Comparison of ENCODE assay signal across 12 mouse cellular contexts in the genomic region with DNA sequence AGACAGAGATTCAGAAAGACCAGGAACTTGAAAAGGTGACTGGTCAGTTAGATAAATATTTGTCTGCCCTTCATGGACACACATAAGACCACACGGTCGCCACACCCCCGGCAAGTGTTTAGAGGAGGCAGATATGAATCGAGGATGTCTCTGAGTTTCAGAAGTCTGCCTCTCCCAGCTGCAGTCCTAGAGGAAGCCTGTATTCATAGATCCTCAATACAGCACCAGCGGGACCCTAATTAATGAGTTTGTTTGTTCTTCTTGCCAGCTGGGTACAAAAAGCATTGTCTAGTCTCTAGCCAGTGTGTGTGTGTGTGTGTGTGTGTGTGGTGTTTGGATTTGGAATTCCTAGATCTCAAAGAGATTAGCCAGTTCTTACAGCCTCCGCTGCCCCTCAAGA.
DNase-seq lines count a peak whose midpoint lies in the region; ATAC-seq and TF ChIP-seq lines count a peak whose summit lies in the region.
"Had no signal": no experiment of that assay in that cellular context is flagged by ENCODE, and none has a peak within 500 bp of the region (broad histone marks: within the 10 kb centered on the region; RNA-seq: fewer than 3 reads in every experiment).

No protein-coding gene starts in this region.

- 31% methylated on average over 6 of the region's 6 CpGs for WGBS in hindbrain, embryonic 10.5 days
- 29% methylated on average over 6 of the region's 6 CpGs for WGBS in hindbrain, embryonic 12.5 days
- 25% methylated on average over 6 of the region's 6 CpGs for WGBS in midbrain, embryonic 10.5 days
- 20% methylated on average over 6 of the region's 6 CpGs for WGBS in midbrain, embryonic 15.5 days
- WGBS in hindbrain, postnatal 0 days: 18% methylated on average over 6 of the region's 6 CpGs
- 39% methylated on average over 6 of the region's 6 CpGs for WGBS in intestine, embryonic 15.5 days

- H3K9ac ChIP-seq in hindbrain, embryonic 12.5 days: no peak overlapping the region
- H3K9ac ChIP-seq in midbrain, embryonic 15.5 days: no peak overlapping the region
- H3K9ac ChIP-seq in hindbrain, postnatal 0 days (replicated peaks; ENCODE audit: low read length): no peak overlapping the region
- no peak overlapping the region for H3K9ac ChIP-seq in intestine, embryonic 15.5 days
- H3K9ac ChIP-seq: embryonic facial prominence, embryonic 13.5 days; heart, embryonic 15.5 days; kidney, embryonic 15.5 days had no signal

- H3K4me3 ChIP-seq in hindbrain, embryonic 10.5 days: no peak overlapping the region
- H3K4me3 ChIP-seq in hindbrain, embryonic 12.5 days: no peak overlapping the region
- no peak overlapping the region for H3K4me3 ChIP-seq in midbrain, embryonic 10.5 days
- no peak overlapping the region for H3K4me3 ChIP-seq in midbrain, embryonic 15.5 days
- no peak overlapping the region for H3K4me3 ChIP-seq in hindbrain, postnatal 0 days (ENCODE audit: low read length)
- H3K4me3 ChIP-seq in intestine, embryonic 15.5 days (replicated peaks): no peak overlapping the region
- H3K4me3 ChIP-seq: embryonic facial prominence, embryonic 13.5 days; heart, embryonic 15.5 days; kidney, embryonic 15.5 days had no signal

- 0 out of 2 replicates have a peak, but pooled peaks cover 4% of the 10 kb centered on the region for H3K27me3 ChIP-seq in hindbrain, embryonic 10.5 days (ENCODE audit: insufficient read depth, poor library complexity, severe bottlenecking)
- no peaks in the 10 kb centered on the region for H3K27me3 ChIP-seq in hindbrain, embryonic 12.5 days
- no peaks in the 10 kb centered on the region for H3K27me3 ChIP-seq in midbrain, embryonic 10.5 days (ENCODE audit: low read depth, poor library complexity, severe bottlenecking)
- no peaks in the 10 kb centered on the region for H3K27me3 ChIP-seq in midbrain, embryonic 15.5 days (replicated peaks)
- H3K27me3 ChIP-seq in hindbrain, postnatal 0 days (ENCODE audit: insufficient read depth, low read length): no peaks in the 10 kb centered on the region
- H3K27me3 ChIP-seq in intestine, embryonic 15.5 days (replicated peaks): no peaks in the 10 kb centered on the region
- H3K27me3 ChIP-seq: embryonic facial prominence, embryonic 13.5 days; heart, embryonic 15.5 days; kidney, embryonic 15.5 days had no signal

- peak; percentile 14 for DNase-seq in hindbrain, embryonic 10.5 days (ENCODE audit: low spot score)
- peak; percentile 16 for DNase-seq in midbrain, embryonic 10.5 days (ENCODE audit: low spot score)
- DNase-seq in hindbrain, postnatal 0 days (ENCODE audit: low spot score): peak; percentile 62
- peak; percentile 21 for DNase-seq in retina, postnatal 7 days (ENCODE audit: low read depth, low spot score)
- no peak for DNase-seq in thymus, postnatal 0 days (ENCODE audit: low spot score)
- DNase-seq: thymus, postnatal 14 days had no signal

- H3K4me2 ChIP-seq in hindbrain, embryonic 12.5 days (replicated peaks): no peak overlapping the region
- H3K4me2 ChIP-seq in midbrain, embryonic 15.5 days: no peak overlapping the region
- H3K4me2 ChIP-seq in hindbrain, postnatal 0 days (ENCODE audit: low read depth, low read length): no peak overlapping the region
- no peak overlapping the region for H3K4me2 ChIP-seq in intestine, embryonic 15.5 days (replicated peaks)
- H3K4me2 ChIP-seq: embryonic facial prominence, embryonic 13.5 days; heart, embryonic 15.5 days; kidney, embryonic 15.5 days had no signal

- no peak overlapping the region for H3K27ac ChIP-seq in hindbrain, embryonic 10.5 days
- no peak overlapping the region for H3K27ac ChIP-seq in hindbrain, embryonic 12.5 days
- no peak overlapping the region for H3K27ac ChIP-seq in midbrain, embryonic 10.5 days (replicated peaks)
- no peak overlapping the region for H3K27ac ChIP-seq in midbrain, embryonic 15.5 days
- no peak overlapping the region for H3K27ac ChIP-seq in hindbrain, postnatal 0 days
- no peak overlapping the region for H3K27ac ChIP-seq in intestine, embryonic 15.5 days
- H3K27ac ChIP-seq: embryonic facial prominence, embryonic 13.5 days; heart, embryonic 15.5 days; kidney, embryonic 15.5 days had no signal

- ATAC-seq in hindbrain, embryonic 12.5 days (ENCODE audit: low FRiP score): no peak
- ATAC-seq in midbrain, embryonic 15.5 days (replicated peaks): no peak
- 0 out of 2 replicates have a peak, but pooled peaks have one; percentile 29 for ATAC-seq in hindbrain, postnatal 0 days
- ATAC-seq in intestine, embryonic 15.5 days: no peak

- no peak for TF ChIP-seq CTCF in hindbrain, postnatal 0 days (IDR thresholded peaks at IDR 0.05; ENCODE audit: low read depth)

- no peaks in the 10 kb centered on the region for H3K9me3 ChIP-seq in hindbrain, embryonic 10.5 days
- no peaks in the 10 kb centered on the region for H3K9me3 ChIP-seq in hindbrain, embryonic 12.5 days (replicated peaks)
- H3K9me3 ChIP-seq in midbrain, embryonic 10.5 days (replicated peaks): no peaks in the 10 kb centered on the region
- H3K9me3 ChIP-seq in midbrain, embryonic 15.5 days: no peaks in the 10 kb centered on the region
- no peaks in the 10 kb centered on the region for H3K9me3 ChIP-seq in hindbrain, postnatal 0 days (ENCODE audit: low read length)
- H3K9me3 ChIP-seq in intestine, embryonic 15.5 days: no peaks in the 10 kb centered on the region
- H3K9me3 ChIP-seq: embryonic facial prominence, embryonic 13.5 days; heart, embryonic 15.5 days; kidney, embryonic 15.5 days had no signal

- no peaks in the 10 kb centered on the region for H3K36me3 ChIP-seq in hindbrain, embryonic 10.5 days
- H3K36me3 ChIP-seq in hindbrain, embryonic 12.5 days: no peaks in the 10 kb centered on the region
- H3K36me3 ChIP-seq in midbrain, embryonic 10.5 days: no peaks in the 10 kb centered on the region
- H3K36me3 ChIP-seq in midbrain, embryonic 15.5 days (replicated peaks): no peaks in the 10 kb centered on the region
- H3K36me3 ChIP-seq in hindbrain, postnatal 0 days (ENCODE audit: insufficient read depth, low read length): no peaks in the 10 kb centered on the region
- no peaks in the 10 kb centered on the region for H3K36me3 ChIP-seq in intestine, embryonic 15.5 days
- H3K36me3 ChIP-seq: embryonic facial prominence, embryonic 13.5 days; heart, embryonic 15.5 days; kidney, embryonic 15.5 days had no signal

- peaks cover 36% of the 10 kb centered on the region for H3K4me1 ChIP-seq in hindbrain, embryonic 10.5 days (replicated peaks)
- H3K4me1 ChIP-seq in hindbrain, embryonic 12.5 days: peaks cover 22% of the 10 kb centered on the region
- H3K4me1 ChIP-seq in midbrain, embryonic 10.5 days: peaks cover 37% of the 10 kb centered on the region
- H3K4me1 ChIP-seq in midbrain, embryonic 15.5 days: peaks cover 24% of the 10 kb centered on the region
- H3K4me1 ChIP-seq in hindbrain, postnatal 0 days (ENCODE audit: insufficient read depth, low read length): 0 out of 2 replicates have a peak, but pooled peaks cover 4% of the 10 kb centered on the region
- H3K4me1 ChIP-seq in intestine, embryonic 15.5 days (replicated peaks): peaks cover 10% of the 10 kb centered on the region; the same call in 1 of the 2 replicates
